Mouse (Mus musculus) common myeloid progenitor, adult 5-6 weeks (primary cell): ENCODE results near the gene Slc44a5. TPM values are rescaled to one million over a fixed set of nuclear protein-coding genes. Genes with fewer than 3 reads are reported as not detected.
"Not testable (repeated sequence)": the region's sequence is repeated elsewhere in the genome, so short reads cannot be mapped to it uniquely, and the experiment has no call there.

Source experiments
- ATAC-seq: replicated peaks from 2 replicates; pipeline ENCODE4 v1.8.0; 2016; ENCODE audit warnings: low read depth, mild to moderate bottlenecking, moderate TSS enrichment, inconsistent platforms; ENCODE audit not compliant: poor library complexity, severe bottlenecking
- total RNA-seq: library from RNA; stranded (forward); fragments of 200-1000, 187-1606 nt; gene quantifications from 2 replicates; pipeline ENCODE4 v1.2.3, GENCODE M21; 2017

Gene Slc44a5
- total RNA-seq, 1 experiment from 2014 or later = not detected

DNA sequence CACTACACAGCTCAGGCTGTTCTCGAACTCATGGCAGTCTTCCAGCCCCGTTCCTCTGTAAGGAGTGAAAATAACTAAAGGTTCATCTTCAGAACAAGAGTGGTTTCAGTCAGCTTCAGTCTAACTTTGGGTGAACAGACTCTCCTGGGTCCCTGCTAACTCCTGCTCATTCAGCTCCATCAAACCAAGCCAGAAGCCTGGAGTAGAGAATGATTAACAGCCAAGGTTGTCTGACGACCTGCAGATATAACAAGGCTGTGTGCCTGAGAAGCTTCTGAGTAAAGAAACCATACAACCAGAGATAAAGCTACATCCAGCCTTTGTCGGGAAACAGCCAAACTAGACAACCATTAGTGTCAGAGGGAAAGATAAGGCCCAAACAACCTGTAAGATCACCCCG is 5.8 kb upstream of the Slc44a5 start:
- ATAC-seq = no peak

GRCm38 (mm10) chr3:153968549-153968948 is 4.7 kb upstream of the Slc44a5 start:
- peak; percentile 80 for ATAC-seq

- no peak for ATAC-seq
Measured at GRCm38 (mm10) chr3:153969451-153969850, 3.8 kb upstream of the Slc44a5 start.

- no peak for ATAC-seq
Measured at GRCm38 (mm10) chr3:153973949-153974760, 919 bp downstream of the Slc44a5 start.

GRCm38 (mm10) chr3:153975060-153975459 is 1.8 kb downstream of the Slc44a5 start:
- ATAC-seq = no peak

GRCm38 (mm10) chr3:153975791-153976190 is 2.6 kb downstream of the Slc44a5 start:
- ATAC-seq = peak; percentile 24; the same call in 1 of the 2 replicates

DNA sequence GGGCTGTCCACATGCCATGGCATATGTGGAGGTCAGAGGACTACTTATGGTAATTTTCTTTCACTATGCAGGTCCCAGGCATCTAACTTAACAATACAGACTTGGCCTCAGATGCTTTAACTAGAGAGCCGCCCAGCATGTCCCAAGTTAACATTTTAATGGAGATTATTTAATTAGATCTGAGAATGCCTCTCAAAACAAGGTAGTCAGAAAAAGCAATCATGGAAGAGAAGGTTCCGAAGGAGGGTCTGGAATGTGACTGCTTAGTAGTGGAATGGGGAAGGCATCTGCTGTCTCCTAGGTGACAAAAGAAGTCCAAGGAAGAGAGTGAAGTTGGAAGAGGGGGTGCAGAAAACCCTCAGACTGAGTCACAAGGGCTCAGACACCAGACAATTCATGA is 7.4 kb downstream of the Slc44a5 start:
- no peak for ATAC-seq

DNA sequence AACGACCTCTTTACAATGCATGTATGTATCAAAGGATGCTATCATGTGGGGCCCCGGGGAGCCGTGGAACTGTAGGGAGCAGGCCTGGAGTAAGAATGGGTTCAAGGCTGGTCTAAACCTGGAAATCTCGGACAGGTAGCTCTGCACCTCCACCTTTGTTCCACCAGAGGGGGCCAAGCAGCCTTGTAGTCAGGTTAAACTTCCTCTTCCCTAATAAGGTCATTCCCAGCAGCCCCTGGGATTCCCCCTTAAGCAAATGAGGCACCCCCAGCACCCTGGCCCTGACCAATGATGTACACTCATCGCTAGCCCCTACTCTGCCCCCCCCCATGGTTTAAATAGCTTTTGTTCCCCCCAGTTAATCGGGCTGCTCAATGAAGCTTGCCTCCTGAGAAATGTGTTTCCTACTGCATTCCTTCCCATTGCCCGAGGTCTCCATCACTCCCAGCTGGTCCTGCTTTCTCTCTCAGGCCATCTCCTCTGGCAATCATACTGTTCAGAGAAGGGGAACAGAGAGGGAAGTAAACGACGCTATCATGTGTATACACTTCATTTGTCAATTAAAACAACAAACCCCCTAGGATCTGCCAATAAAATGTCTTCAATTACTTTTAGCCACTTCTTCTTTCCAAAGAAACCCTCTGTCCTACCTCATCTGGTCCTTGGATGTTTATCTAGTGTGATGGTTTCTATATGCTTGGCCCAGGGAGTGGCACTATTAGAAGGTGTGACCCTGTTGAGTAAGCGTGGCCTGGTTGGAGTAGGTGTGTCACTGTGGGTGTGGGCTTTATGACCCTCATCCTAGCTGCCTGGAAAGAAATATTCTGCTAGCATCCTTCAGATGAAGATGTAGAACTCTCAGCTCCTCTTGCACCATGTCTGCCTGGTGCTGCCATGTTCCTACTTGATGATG is 11.4 kb downstream of the Slc44a5 start:
- peak; percentile 98 for ATAC-seq

DNA sequence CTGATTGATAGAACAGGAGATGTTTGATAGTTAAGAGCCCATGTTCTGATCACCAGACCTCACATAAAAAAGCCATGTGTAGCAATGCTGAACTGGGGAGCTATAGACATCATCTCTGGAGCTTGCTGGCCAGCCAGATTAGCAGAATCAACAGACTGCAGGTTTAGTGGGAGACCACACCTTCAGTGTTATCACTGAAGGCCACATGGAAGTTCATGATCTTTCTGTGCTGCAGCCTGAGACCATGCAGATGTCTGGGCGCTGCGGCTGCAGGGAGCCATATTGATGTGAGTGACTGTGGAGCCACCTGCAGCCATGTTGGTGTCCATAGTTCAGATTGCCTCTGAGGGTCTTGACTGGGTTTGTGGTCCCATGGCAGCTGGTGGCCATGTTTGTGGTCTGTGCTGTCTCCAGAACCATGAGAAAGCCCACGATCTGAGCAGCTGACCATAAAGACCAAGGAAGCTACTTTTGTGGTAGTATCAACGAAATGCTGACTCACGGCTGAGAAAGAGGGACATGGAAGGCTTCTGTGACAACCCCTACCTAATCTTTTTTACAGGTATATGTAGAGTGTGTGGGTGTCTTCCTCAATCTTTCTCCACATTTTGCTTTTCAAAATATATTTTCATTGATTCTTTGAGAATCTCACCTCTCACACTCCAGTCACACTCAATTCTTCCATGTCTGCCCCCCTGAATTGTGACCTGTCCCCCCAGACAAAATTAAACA is 26.7 kb downstream of the Slc44a5 start:
- ATAC-seq = no peak

DNA sequence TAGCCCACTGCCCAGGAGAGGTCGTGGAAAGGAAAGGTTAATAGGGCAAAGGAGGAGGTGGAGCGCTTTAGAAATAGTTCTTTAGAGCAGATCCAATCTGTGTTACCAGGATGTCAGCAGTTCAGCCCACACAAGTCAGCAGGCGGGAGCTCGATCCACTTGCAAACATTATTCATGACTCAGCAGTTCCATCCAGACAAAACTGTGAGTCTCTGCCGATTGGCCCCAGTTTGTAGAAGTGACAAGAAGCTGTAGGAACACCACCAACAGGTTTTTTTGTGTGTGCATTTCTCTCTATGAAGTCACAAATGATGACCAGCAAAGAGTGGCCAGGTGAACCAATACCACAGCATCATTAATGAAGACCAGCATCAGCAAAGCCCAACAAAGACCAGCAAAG is 28.1 kb downstream of the Slc44a5 start:
- ATAC-seq = no peak

- ATAC-seq = no peak
Measured at GRCm38 (mm10) chr3:154046876-154047275, 73.6 kb downstream of the Slc44a5 start.

DNA sequence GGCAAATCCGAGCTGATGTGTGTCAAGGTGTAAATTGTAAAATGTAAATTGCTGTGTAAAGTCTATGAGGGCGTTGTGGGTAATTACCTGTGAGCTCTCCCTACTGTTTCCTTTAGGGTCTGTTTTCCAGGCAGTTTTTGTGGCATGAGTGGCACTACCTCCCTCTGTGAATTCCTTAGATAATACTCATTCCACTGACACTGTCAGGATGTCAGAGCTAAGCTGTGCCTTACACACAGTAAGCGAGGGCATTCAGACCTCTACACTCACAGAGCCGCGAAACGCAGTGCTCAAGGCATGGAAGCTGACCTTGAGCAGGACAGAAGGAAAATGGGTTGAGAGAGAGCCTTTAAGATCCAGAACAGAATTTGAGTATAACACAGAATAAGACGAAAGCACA is 80.1 kb downstream of the Slc44a5 start:
- no peak for ATAC-seq

DNA sequence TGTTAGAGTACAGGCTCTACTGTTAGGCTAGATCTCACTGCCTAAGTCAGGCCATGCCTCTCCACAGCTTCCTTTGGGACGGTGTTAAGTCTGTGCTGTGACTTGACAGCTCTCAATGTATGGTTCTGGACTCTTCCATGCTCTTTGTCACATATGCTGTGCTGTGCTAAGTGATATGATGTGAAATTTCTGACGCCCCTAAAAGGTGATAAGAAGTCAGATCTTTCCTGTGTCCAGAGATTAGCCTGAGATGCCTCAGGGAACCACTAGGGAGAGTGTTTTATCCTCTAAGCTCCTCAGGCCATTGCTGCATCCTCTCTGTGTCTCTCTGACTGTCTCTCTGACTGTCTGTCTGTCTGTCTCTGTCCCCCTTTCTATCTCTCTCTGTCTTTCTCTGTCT is 84.2 kb downstream of the Slc44a5 start:
- no peak for ATAC-seq

GRCm38 (mm10) chr3:154058200-154058599 is 85.0 kb downstream of the Slc44a5 start:
- no peak for ATAC-seq

DNA sequence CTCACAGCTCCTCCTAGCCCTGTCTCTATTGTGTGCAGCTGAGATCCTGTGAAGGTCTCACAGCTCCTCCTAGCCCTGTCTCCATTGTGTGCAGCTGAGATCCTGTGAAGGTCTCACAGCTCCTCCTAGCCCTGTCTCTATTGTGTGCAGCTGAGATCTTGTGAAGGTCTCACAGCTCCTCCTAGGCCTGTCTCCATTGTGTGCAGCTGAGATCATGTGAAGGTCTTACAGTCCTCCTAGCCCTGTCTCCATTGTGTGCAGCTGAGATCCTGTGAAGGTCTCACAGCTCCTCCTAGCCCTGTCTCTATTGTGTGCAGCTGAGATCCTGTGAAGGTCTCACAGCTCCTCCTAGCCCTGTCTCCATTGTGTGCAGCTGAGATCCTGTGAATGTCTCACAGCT is 98.8 kb downstream of the Slc44a5 start:
- not testable (repeated sequence) for ATAC-seq

- ATAC-seq = no peak
Measured at GRCm38 (mm10) chr3:154075749-154076148, 102.5 kb downstream of the Slc44a5 start.

DNA sequence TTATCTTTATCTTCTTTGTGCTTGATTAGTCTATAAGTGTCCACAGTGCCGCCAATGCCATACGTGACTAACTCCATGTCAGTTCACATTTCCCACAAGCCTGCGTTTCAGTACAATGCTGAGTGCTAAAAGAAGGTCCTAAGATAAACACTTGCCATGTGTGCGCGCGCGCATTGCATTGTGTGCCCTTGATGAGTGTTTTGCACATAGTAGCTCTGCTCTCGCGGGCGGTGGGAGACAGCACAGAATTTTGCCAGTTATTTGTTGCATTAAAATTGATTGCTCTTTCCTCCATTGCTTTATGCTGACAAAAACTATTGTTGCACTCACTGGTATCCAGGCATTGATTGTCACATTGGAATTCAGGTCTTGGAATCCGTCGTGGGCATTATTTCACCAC is 108.5 kb downstream of the Slc44a5 start:
- no peak for ATAC-seq

DNA sequence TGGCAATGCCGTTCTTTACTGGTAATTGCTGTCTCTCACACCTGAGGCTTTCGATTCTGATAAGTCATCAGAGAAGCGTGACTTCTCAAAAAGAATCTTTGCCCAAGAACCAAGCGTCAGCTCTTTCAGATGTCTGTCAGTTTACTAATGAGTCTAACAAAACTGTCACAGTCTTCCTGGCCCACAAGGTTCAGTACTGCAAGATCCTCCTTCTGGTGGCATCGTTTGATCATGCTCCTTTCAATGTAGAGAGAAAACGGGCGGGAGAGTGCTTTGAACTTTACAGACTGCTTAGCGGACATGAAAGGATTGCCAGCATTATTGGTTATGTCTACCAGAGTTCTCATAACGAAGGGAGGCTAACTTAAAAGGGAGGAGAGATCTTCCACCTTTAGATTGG is 109.0 kb downstream of the Slc44a5 start:
- ATAC-seq = no peak

DNA sequence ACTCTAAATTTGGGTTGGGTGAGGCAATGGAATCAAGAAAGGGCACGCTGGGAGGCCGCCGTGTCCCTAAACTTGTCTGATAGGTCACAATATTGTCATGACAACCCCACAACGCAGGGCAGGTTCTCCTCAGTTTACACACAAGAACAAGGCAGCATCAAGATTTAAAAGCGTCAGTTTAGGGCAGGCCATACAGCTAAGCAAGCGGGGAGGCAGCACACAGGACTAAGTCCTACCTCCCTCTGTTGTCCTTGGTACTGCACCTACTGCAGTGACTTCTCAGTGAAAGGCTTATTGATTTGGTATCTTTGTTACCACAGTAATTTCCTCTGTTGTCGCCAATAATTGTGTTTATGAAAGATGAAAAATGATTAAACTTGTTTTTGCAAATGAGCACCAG is 109.7 kb downstream of the Slc44a5 start:
- ATAC-seq = no peak

DNA sequence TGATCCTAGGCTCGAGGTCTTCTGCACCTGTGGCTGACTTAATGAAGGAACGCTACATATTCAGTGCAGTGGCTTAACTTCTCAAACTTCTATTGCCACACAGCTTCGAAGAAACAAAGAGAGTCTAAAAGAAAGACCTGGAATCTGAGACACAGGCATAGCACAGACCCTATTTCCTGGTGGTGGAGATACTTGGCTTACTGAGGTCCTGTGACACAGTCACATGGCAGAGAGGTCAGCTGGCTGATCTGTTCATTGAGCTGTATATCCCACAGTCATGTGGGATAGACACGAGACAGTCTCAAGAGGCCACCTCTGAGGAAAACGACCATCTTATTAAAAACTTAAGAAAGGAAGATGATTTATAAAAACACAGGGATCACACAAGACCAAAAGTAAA is 116.8 kb downstream of the Slc44a5 start:
- ATAC-seq = no peak
